Mouse (Mus musculus) lung, adult 2 months (tissue): ENCODE results near the gene Adcy1.

Source experiments
- CTCF ChIP-seq: fragments of 200-500 bp; IDR thresholded peaks from 2 replicates; pipeline ENCODE4 v1.5.1; 2011; ENCODE audit warnings: mild to moderate bottlenecking, low read length, control low read depth; ENCODE audit not compliant: insufficient read depth
- POLR2A ChIP-seq: fragments of 200-500 bp; IDR thresholded peaks from 2 replicates; pipeline ENCODE4 v1.6.1; 2011; ENCODE audit warnings: low read depth, mild to moderate bottlenecking, control low read depth, low read length, borderline replicate concordance; ENCODE audit errors: extremely low read depth

GRCm38 (mm10) chr11:7113046-7113445 is 49.8 kb downstream of the Adcy1 start:
- TF ChIP-seq POLR2A (no peak), CTCF (no peak)
